Mouse (Mus musculus): ENCODE results near the gene Stpg3.

The Stpg3 gene

GRCm38 (mm10) chr2:25214444-25214843 is at the start of gene Stpg3:
TSS of gene Stpg3 (minus strand) at chr2:25214637.
- in situ Hi-C loops (cut with MboI; ENCODE audit: unreplicated experiment in 2 of 2), result no loop called here

DNA sequence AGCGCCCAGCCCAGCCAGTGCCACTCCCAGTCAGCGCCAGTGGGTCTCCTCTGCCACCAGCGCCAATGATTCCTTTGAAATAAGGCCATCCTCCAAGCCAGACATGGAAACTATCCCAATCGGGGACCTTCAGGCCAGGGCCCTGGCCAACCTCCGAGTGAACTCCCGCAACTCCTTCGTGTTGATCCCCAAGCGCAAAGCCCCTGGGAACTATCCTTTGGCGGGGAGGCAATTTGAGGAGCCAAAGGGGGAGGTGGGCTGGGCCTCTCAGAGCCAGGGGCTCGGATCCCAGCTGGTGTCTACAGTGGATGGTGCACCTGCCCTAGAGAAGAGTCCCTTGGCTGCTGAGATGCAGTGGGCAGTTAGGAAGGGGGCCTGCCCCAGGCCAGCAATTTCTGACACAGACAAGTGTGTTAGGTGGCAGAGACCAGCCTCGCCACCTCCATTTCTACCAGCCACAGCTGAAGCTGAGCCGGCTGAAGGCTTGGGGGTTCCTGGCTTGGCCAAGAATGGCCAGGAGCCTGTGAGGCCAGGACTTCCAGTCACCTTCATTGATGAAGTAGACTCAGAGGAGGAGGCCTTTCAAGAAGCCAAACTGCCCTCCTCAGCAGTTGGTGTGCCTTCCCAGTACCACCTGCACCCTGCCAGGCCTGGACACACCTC is 49.3 kb upstream of the Stpg3 start:
- in situ Hi-C loops (cut with MboI; ENCODE audit: unreplicated experiment in 2 of 2), result loop anchor here in 1 of 2 experiments (25.0 kb wide), 1 partner anchor 1649 kb away; the partner anchor contains the start of genes Med22, Rpl7a, Surf1 and Surf2

DNA sequence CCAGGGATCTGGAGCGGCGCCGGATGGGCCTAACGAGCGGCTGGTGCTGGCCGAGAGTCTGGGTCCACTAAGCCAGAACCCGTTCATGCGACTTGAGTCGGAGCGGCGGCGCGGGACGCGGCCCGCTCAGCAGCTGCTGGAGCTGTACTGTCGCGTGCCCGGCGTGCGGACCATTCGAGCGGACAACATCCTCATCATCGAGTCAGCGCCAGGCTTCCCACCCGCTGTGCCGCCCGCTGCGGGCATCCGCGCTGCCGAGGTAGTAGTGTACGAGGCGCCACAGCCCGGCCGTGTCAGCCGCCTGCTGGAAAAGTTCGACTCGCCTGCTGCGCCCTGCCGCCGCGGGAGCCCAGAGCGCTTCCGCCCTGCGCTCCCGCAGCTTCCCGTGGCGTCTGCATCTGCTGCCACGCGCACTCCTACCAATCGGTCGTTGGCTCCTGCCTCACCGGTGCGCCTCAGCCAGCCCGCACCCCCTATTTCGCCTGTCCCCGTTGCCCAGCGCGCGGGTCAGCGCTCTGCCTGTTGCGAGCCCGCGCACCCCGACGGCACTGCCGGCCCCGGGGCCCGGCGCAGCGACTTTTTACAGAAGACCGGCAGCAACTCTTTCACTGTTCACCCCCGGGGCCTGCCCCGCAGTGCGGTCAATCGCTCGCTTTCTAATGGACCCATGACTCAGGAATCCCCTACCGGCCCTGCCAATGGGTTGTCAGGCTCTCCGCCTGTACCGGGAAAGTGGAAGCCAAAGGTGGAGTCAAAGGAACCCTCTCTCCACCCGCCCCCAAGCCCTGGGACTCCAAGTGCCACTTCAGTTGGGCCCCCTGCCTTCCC is 48.6 kb upstream of the Stpg3 start:
- in situ Hi-C loops (cut with MboI; ENCODE audit: unreplicated experiment in 2 of 2), result loop anchor here in 1 of 2 experiments (25.0 kb wide), 1 partner anchor 1649 kb away; the partner anchor contains the start of genes Med22, Rpl7a, Surf1 and Surf2

DNA sequence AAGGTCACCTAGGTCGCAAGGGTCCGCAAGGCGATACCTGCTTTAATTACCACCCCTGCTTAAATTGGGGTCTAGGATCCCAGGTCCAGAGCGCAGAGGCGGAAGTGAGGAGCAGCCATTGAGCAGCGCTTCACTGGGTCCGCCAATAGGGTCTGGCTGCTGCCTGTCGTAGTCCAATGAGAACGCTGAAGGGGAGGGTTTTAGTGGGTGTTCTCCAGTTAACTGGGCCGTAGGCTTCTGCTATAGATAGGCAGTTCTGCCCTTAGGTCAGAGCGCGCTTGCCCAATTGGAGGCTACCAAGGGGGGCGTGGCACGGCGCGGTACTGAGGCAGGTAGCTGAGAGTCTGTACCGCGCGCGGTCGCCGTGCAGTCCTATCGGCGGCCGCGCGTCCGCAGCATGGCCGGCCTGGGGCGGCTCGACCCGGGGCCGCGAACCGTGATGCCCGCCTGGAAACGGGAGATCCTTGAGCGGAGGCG is 47.9 kb upstream of the Stpg3 start, which contains the start of gene Tprn:
Gene Tprn (plus strand): TSS at position 328 of the 477 bp plus-strand sequence.
- in situ Hi-C loops (cut with MboI; ENCODE audit: unreplicated experiment in 2 of 2), result loop anchor here in 1 of 2 experiments (25.0 kb wide), 1 partner anchor 1650 kb away; the partner anchor contains the start of genes Med22, Rpl7a, Surf1 and Surf2

DNA sequence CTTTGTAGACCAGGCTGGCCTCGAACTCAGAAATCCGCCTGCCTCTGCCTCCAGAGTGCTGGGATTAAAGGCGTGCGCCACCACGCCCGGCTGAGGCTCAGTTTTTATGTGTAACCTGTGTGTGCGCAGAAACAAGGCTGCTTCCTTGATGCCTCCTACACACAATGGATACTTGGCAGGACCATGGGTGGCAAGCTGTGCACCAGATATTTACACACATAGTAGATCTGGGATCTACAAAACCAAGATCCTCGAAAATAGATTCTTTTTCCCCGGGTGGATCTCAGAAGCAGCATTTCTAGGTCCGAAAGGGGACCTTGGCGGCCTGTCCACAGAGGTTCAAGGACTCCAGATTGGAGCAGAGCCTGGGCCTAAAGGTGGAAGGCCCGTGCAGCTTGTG is 47.4 kb upstream of the Stpg3 start:
- in situ Hi-C loops (cut with MboI; ENCODE audit: unreplicated experiment in 2 of 2), result loop anchor here in 1 of 2 experiments (25.0 kb wide), 1 partner anchor 1650 kb away; the partner anchor contains the start of genes Med22, Rpl7a, Surf1 and Surf2

- in situ Hi-C loops (cut with MboI; ENCODE audit: unreplicated experiment in 2 of 2), result loop anchor here (5.0 to 25.0 kb wide), 4 partner anchors 64 to 1653 kb away; partner anchors contain the start of genes Med22 (in 1 of the 2), Noxa1 (in 1 of the 2), Rpl7a (in 1 of the 2) and Surf1 (in 1 of the 2)
These were observed 44.5 kb upstream of the Stpg3 start for GRCm38 (mm10) chr2:25258887-25259286.

GRCm38 (mm10) chr2:25257250-25257649 is 42.8 kb upstream of the Stpg3 start:
- in situ Hi-C loops (cut with MboI; ENCODE audit: unreplicated experiment in 2 of 2), result loop anchor here (5.0 to 25.0 kb wide), 4 partner anchors 62 to 1655 kb away; partner anchors contain the start of genes Med22 (in 1 of the 2), Noxa1 (in 1 of the 2), Rpl7a (in 1 of the 2) and Surf1 (in 1 of the 2)

GRCm38 (mm10) chr2:25256443-25257109 is 42.1 kb upstream of the Stpg3 start:
- in situ Hi-C loops (cut with MboI; ENCODE audit: unreplicated experiment in 2 of 2), result loop anchor here (5.0 to 25.0 kb wide), 4 partner anchors 62 to 1656 kb away; partner anchors contain the start of genes Med22 (in 1 of the 2), Noxa1 (in 1 of the 2), Rpl7a (in 1 of the 2) and Surf1 (in 1 of the 2)

GRCm38 (mm10) chr2:25255284-25255779 is 40.9 kb upstream of the Stpg3 start, which contains the start of gene Tmem203:
TSS of gene Tmem203 (plus strand) at chr2:25255439.
- in situ Hi-C loops (cut with MboI; ENCODE audit: unreplicated experiment in 2 of 2), result loop anchor here (5.0 to 25.0 kb wide), 4 partner anchors 61 to 1657 kb away; partner anchors contain the start of genes Med22 (in 1 of the 2), Noxa1 (in 1 of the 2), Rpl7a (in 1 of the 2) and Surf1 (in 1 of the 2)

DNA sequence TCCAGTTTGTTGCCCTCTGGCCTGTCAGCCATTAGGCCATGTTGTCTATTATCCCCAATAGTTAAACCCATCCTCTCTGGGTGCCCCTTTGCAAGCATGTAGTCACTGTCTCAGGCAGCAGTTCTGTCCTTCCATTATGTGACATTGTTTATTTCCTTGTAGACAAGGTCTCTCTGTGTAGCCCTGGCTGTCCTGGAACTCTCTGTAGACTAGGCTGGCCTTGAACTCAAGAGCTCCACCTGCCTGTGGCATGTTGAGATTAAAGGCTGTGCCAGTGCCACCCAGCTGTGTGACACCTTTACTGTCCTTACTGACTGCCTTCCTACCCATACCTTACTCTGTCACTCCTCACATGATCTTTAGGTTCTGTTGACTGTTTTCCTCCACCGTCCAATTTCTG is 37.9 kb upstream of the Stpg3 start:
- in situ Hi-C loops (cut with MboI; ENCODE audit: unreplicated experiment in 2 of 2), result loop anchor here (5.0 to 25.0 kb wide), 4 partner anchors 58 to 1660 kb away; partner anchors contain the start of genes Med22 (in 1 of the 2), Noxa1 (in 1 of the 2), Rpl7a (in 1 of the 2) and Surf1 (in 1 of the 2)

DNA sequence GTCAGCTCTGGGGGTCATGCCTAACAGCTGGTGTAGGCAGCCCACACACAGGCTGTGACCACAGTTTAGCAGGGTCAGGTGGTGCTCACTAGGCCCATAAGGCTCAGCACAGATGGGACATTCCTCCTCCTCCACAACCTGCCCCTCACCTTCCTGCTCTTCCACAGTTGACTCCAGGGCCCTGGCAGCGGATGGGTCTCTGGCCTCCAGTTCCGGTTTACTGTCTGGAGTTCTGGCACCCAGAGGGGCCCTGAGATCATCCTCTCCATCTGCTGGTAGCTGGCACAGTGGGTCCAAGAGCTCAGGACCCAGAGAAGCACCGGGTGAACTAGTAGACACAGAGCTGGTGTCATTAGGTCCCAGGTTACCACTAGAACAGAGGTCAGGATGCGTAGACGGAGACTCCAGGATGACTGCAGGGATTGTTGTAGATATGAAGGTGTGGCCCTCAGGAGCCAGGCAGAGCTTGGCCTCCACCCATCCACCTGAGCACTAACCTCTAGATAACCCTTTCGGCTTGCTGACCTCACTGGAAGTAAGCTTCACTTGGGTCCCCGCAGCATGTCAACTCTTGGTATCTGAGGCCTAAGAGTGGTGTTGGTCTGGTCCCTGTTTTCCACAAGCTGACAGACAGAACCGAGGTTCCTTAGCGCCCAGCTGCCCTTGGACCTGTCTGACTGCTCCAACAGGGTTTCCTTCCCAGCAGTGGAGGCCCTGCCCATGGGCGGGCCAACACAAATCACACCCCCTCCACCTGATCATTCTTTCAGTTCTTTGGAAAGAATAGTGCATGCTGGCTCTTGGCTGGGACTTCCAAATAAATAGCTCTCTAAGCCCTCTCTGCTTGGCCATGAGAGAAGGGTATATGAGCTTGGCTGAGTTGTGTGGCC is 32.0 kb upstream of the Stpg3 start, which contains the start of gene AL732309.1:
Gene AL732309.1 (minus strand): TSS at position 681 of the 890 bp plus-strand sequence.
- in situ Hi-C loops (cut with MboI; ENCODE audit: unreplicated experiment in 2 of 2), result no loop called here

GRCm38 (mm10) chr2:25244144-25244543 is 29.7 kb upstream of the Stpg3 start:
- in situ Hi-C loops (cut with MboI; ENCODE audit: unreplicated experiment in 2 of 2), result no loop called here

DNA sequence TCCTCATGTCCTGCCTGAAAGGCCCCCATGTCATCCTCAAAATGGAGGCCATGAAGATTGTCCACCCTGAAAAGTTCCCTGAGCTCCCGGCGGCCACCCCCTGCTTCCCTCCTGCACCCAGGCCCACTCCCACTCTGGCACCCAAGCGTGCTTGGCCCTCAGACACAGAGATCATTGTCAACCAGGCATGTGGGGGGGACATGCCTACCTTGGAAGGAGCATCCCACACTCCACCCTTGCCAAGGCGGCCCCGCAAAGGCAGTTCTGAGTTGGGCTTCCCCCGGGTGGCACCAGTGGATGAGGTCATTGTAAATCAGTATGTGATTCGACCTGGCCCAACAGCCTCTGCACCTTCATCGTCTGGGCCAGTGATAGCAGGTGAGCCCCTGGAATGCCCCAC is 28.9 kb upstream of the Stpg3 start:
- in situ Hi-C loops (cut with MboI; ENCODE audit: unreplicated experiment in 2 of 2), result no loop called here

DNA sequence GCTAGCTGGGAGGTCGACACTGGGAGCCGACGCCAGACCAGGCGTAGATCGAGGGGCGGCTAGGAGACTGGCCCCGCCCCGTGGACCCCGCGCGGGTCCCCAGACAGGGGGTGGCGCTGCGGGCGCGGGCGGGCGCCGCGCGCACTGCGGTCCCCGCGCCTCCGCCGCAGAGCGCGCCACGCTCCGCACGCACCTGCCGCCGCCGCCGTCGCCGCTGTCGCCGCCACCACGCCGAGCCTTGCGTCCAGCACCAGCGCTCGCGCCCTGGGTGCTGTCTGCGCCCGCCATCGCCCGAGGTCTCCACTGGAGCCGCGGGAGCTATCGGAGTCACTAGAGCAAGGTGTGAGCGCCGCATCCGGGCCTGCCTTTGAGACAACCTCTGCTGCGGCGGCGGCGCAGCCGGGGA is 27.7 kb upstream of the Stpg3 start, which contains the start of the genes Rnf208 and Cysrt1:
Gene Rnf208 (plus strand): TSS at position 155 of the 406 bp plus-strand sequence.
Gene Cysrt1 (minus strand): TSS at position 352 of the 406 bp plus-strand sequence.
- in situ Hi-C loops (cut with MboI; ENCODE audit: unreplicated experiment in 2 of 2), result no loop called here

- in situ Hi-C loops (cut with MboI; ENCODE audit: unreplicated experiment in 2 of 2), result no loop called here
These were observed 27.0 kb upstream of the Stpg3 start for GRCm38 (mm10) chr2:25241438-25241775.

DNA sequence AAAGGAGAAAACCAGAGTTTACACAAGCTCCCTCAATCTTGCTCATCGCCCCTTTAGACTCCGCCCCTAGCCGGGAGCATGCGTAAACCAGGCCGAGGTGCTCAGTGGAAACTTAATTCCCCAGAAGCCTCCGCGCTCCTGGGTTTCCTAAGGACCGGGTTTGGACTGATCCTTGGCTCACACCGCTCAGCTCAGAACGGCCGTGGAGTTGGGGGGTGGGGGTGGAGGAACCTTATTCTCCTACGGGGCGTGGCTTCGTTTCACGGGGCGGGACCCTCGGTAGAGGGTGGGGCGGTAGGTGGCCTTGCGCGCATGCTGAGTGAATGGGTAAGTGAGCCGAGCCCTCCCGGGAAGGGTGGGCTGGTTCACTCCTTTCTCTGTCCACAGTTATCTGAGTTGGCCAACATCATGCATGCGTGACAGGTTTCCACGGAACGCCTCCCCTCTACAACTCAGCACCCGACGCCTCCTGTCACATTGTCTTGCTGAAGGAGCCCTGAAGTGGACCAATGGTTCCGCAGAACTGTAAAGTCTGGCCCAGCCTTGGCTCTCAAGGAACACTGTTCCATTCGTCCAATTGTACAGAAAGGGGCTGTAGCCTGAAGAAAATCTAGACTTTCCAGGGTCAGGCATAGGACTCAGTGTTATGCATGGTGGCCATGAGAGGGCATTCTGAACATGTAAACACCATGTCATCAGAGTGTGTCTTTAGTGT is 26.4 kb upstream of the Stpg3 start:
- in situ Hi-C loops (cut with MboI; ENCODE audit: unreplicated experiment in 2 of 2), result no loop called here

- in situ Hi-C loops (cut with MboI; ENCODE audit: unreplicated experiment in 2 of 2), result no loop called here
These were observed 25.9 kb upstream of the Stpg3 start for GRCm38 (mm10) chr2:25240310-25240709.

GRCm38 (mm10) chr2:25239766-25240165 is 25.3 kb upstream of the Stpg3 start:
- in situ Hi-C loops (cut with MboI; ENCODE audit: unreplicated experiment in 2 of 2), result no loop called here

Measured in v-Abl transformed pro-B cells (cell line).